Mouse (Mus musculus) liver, adult 2 months (tissue): Measurements from ENCODE around the gene Dlgap4. TPM values are rescaled to one million over a fixed set of nuclear protein-coding genes. Genes with fewer than 3 reads are reported as not detected.

ENCODE experiments used
- DNase-seq: peaks from one replicate; pipeline ENCODE4 v3.0.0-alpha.2; 2011; ENCODE audit warnings: low read depth, low spot score; ENCODE audit errors: extremely low read depth
- H3K27ac ChIP-seq: fragments of 200-500 bp; replicated peaks from 2 replicates; pipeline ENCODE4 v1.5.1; 2012; ENCODE audit warnings: low read depth, mild to moderate bottlenecking, control low read depth, inconsistent platforms, low read length; ENCODE audit not compliant: insufficient read depth
- H3K27me3 ChIP-seq: fragments of 200-500 bp; 2 replicates; pipeline ENCODE4 v1.6.1; 2012; ENCODE audit warnings: mild to moderate bottlenecking, moderate library complexity, low read length, inconsistent platforms; ENCODE audit not compliant: control insufficient read depth, insufficient read depth
- H3K36me3 ChIP-seq: fragments of 200-500 bp; 2 replicates; pipeline ENCODE4 v1.6.1; 2012; ENCODE audit warnings: low read length, inconsistent platforms; ENCODE audit not compliant: control insufficient read depth, insufficient read depth
- H3K4me1 ChIP-seq: fragments of 200-500 bp; 2 replicates; pipeline ENCODE4 v1.6.1; 2011; ENCODE audit warnings: low read length; ENCODE audit not compliant: control insufficient read depth, insufficient read depth
- H3K4me3 ChIP-seq: fragments of 200-500 bp; 2 replicates; pipeline ENCODE4 v1.5.1; 2011; ENCODE audit warnings: low read depth, mild to moderate bottlenecking, control low read depth, low read length, moderate library complexity; ENCODE audit not compliant: insufficient read depth
- H3K79me2 ChIP-seq: fragments of 200-500 bp; 2 replicates; pipeline ENCODE4 v1.6.1; 2012; ENCODE audit warnings: inconsistent platforms, mild to moderate bottlenecking, low read length, moderate library complexity; ENCODE audit not compliant: control insufficient read depth, insufficient read depth
- H3K9ac ChIP-seq: fragments of 200-500 bp; 2 replicates; pipeline ENCODE4 v1.6.1; 2012; ENCODE audit warnings: low read depth, mild to moderate bottlenecking, control low read depth, inconsistent platforms, low read length
- CTCF ChIP-seq: fragments of 200-500 bp; IDR thresholded peaks from 2 replicates; pipeline ENCODE4 v1.5.1; 2011; ENCODE audit warnings: low read depth, low read length, control low read depth
- POLR2A ChIP-seq: fragments of 200-500 bp; IDR thresholded peaks from 2 replicates; pipeline ENCODE4 v1.6.1; 2011; ENCODE audit warnings: low read length, control low read depth; ENCODE audit not compliant: insufficient read depth; ENCODE audit errors: extremely low read depth
- WGBS: fragments of 180-500 bp; shearing (Covaris S2); methylation state at CpG from one replicate; pipeline ENCODE4 v1.1.7; 2018; 5-methylcytosine and 5-hydroxymethylcytosine counted together
- polyA plus RNA-seq: library from polyadenylated mRNA; depleted of rRNA; stranded (reverse); fragments of >200 nt; gene quantifications from 2 replicates; pipeline ENCODE4 v1.2.3, GENCODE M21; 2012
- total RNA-seq: library from RNA; depleted of rRNA; stranded (reverse); fragments of >200 nt; gene quantifications from 2 replicates; pipeline ENCODE4 v1.2.3, GENCODE M21; 2014

Dlgap4 gene
- total and polyA plus RNA-seq, 2 experiments, result 3.2 to 22.8 TPM

DNA sequence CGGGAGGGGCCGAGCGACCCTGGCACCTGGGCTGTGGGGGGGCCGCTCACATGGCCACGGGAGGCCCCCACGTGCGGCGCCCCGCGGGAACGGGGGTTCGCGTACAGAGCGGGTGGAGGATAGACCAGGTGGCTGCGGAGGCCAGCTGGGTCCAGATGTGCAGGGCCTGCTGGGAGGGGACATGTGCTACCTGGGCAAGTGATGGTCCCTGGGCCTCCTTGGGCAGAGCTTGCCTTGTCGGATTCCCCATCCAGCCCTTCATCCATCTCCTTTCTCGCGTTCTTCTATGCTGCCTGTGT, 702 bp downstream of the Dlgap4 start:
- Histone ChIP-seq H3K4me1 (no peaks in the 10 kb centered on the region), H3K36me3 (no peaks in the 10 kb centered on the region), H3K79me2 (no peaks in the 10 kb centered on the region), H3K27me3 (peaks cover 25% of the 10 kb centered on the region), H3K27ac (no peak overlapping the region), H3K9ac (no peak overlapping the region), H3K4me3 (no peak overlapping the region)
- no peak for DNase-seq
- WGBS, result 2% methylated on average over 18 of the region's 18 CpGs
- TF ChIP-seq CTCF, result no peak
- no peak for TF ChIP-seq POLR2A

DNA sequence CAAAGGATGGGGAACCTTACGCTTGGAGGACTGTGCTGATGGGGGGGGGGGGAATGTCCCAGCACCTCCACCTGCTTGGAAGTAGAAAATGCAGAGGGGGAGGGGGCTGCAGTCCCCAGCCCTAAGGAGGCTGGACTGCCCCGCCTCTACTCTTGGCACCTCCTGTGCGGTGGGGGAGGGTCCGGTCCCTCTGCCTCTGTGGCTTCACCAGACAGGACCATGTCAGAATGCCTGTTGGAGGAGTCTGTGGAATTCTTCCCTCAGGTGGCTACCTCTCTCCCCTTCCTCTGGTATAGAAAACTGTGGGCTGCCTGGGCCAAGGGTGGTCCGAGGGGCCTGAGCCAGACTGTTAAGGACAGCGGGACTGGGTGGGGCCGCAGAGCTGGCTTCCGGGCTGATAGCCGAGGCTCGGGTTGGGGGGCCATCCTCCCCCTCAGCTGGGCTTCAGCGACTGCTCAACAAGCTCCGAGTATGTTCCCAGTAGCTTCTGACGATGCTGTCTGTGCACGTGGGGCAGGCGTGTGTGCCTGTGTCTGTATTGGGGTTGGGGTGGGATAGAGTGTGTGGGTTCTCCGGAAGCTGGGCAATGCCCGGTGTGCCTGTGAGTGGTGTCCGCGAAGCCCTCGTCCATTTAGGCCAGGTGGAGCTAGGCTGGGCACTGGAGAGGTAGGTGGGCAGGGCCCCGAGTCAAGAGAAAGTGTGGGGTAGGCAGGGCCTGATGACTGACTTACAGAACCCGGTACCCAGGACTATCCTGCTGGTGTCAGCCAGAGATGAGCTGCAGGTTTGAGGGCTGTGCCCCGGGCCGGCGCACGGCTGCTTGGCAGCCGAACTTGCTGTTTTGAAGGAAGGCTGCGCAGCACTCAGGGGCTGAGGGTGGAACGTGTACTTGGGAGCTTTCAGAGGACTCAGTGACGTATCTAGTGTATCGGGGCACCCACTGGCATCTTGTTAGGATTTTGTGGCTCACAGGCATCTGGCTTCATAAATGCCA, 1.5 kb downstream of the Dlgap4 start:
- TF ChIP-seq POLR2A, result no peak
- TF ChIP-seq CTCF, result no peak
- H3K4me1 ChIP-seq, result no peaks in the 10 kb centered on the region
- H3K79me2 ChIP-seq, result no peaks in the 10 kb centered on the region
- no peak for DNase-seq
- no peak overlapping the region for H3K9ac ChIP-seq
- peaks cover 25% of the 10 kb centered on the region for H3K27me3 ChIP-seq
- 17% methylated on average over 30 of the region's 31 CpGs for WGBS
- H3K4me3 ChIP-seq, result no peak overlapping the region
- no peak overlapping the region for H3K27ac ChIP-seq
- no peaks in the 10 kb centered on the region for H3K36me3 ChIP-seq

DNA sequence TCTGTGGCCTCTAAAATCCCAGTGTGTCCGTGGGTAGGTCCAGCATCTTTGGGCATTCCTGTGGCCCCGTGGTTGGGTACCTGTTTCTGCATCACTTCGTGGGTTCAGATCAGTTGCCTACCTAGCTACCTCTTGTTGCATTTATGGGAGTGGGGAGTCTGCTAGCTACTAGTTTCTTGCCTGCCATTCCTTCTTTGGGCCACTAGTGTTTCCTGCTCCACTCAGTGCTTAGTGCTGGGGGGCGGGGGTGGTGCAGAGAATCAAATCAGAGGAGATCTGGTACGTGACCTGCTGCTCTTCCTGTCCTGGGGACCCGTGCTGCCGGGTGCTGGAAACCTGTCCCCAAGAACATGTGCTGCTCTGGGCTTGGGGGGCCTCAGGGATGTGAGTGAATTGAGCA, 3.0 kb downstream of the Dlgap4 start:
- Histone ChIP-seq H3K9ac (no peak overlapping the region), H3K4me3 (no peak overlapping the region), H3K27me3 (peaks cover 25% of the 10 kb centered on the region), H3K4me1 (no peaks in the 10 kb centered on the region; the same call in 1 of the 2 replicates), H3K79me2 (no peaks in the 10 kb centered on the region), H3K36me3 (no peaks in the 10 kb centered on the region), H3K27ac (no peak overlapping the region)
- WGBS, result 71% methylated on average over 7 of the region's 7 CpGs
- TF ChIP-seq CTCF (no peak), POLR2A (no peak)
- DNase-seq, result no peak

DNA sequence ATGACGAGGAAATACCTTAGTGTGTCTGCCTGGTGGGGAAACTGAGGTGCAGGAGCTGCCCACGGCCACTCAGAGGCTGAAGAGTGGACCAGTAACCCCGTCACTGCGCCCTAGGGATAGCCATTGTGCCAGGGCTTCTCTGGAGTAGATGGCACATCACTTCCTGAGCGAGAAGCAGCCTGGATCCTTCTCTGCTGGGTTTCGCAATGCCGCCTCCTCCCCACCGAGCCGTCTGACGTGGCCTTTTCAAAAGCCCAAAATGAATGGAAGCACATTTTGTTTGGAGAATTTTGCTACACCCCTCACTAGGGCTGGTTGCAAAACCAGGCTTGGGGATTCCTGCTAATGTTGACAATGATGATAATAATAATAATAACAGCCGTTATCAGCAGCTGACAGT, 4.0 kb downstream of the Dlgap4 start:
- Histone ChIP-seq H3K27me3 (peaks cover 25% of the 10 kb centered on the region), H3K36me3 (no peaks in the 10 kb centered on the region), H3K79me2 (no peaks in the 10 kb centered on the region), H3K4me3 (no peak overlapping the region), H3K9ac (no peak overlapping the region), H3K4me1 (no peaks in the 10 kb centered on the region; the same call in 1 of the 2 replicates), H3K27ac (no peak overlapping the region)
- DNase-seq, result no peak
- 36% methylated on average over 11 of the region's 11 CpGs for WGBS
- TF ChIP-seq CTCF, result no peak
- TF ChIP-seq POLR2A, result no peak

DNA sequence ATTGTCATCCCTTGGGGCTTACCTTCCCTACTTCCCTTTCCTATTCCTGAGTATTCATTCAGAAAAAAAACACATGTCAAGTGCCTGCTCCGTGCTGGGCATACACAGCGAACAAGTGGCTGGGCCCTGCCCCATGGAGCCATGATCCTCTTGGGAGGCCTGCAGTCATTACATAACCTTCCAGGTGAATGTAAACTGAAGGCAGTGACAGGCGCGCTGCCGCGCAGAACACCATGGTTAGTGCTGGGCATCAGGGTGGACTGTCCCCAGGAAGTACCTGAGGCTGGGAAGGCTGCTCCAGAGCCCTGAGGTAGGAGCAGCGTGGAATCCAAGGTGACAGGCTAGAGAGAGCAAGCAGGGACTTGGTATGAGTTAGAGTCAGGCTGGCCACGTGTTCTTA, 7.4 kb downstream of the Dlgap4 start:
- no peaks in the 10 kb centered on the region for H3K27me3 ChIP-seq
- no peak for DNase-seq
- 71% methylated on average over 8 of the region's 8 CpGs for WGBS
- TF ChIP-seq CTCF (no peak), POLR2A (no peak)
- no peak overlapping the region for H3K4me3 ChIP-seq
- no peak overlapping the region for H3K27ac ChIP-seq
- no peaks in the 10 kb centered on the region for H3K36me3 ChIP-seq
- H3K79me2 ChIP-seq, result no peaks in the 10 kb centered on the region
- H3K9ac ChIP-seq, result no peak overlapping the region
- no peaks in the 10 kb centered on the region; the same call in 1 of the 2 replicates for H3K4me1 ChIP-seq

DNA sequence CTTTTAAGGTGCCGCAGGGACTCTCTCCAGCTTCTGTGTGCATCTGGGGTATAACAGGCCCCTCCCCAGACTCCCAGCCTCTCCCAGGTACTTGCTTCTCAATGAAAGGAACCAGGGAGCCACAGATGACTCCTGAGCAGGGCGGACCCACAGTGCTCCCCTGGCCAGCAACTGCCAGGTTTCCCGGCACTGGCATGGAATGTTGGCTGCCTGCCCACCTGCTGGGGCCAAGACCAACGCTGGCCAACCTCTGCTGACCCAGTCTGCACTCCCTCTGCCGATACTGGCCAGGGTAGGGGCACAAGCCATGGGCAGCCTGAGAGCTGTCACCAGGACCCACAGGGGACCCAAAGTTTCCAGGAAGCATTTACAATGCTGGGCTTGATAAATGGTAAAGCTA, 7.9 kb downstream of the Dlgap4 start:
- peak; percentile 50 for DNase-seq
- Histone ChIP-seq H3K4me3 (no peak overlapping the region), H3K27me3 (no peaks in the 10 kb centered on the region), H3K36me3 (no peaks in the 10 kb centered on the region), H3K79me2 (no peaks in the 10 kb centered on the region), H3K9ac (no peak overlapping the region), H3K27ac (no peak overlapping the region), H3K4me1 (no peaks in the 10 kb centered on the region; the same call in 1 of the 2 replicates)
- TF ChIP-seq CTCF, result no peak
- no peak for TF ChIP-seq POLR2A
- 24% methylated on average over 5 of the region's 5 CpGs for WGBS
